Mouse (Mus musculus): ENCODE data around the gene Tex13c2.

Gene Tex13c2

DNA sequence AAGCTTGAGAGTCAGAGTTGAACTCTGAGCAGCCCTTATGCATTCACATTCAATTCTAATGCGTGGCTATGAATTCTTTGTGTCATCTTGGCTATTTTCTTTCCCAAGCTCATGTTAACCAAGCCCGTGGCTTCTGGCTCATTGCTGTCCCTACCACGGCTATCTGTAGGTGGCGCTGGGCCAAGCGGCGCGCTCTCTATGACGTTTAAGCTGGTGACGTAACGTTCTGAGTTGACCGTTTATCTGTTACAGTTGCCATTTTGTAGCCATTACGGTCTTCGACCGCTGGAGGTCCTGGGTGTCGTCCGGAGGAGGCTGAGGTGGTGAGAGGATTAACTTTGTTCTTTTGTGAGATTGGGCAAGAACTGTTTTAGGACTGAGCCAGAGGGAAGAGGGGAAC, at the start of gene Tex13c2:
Gene Tex13c2, plus strand, starts transcription at position 246 of the 400 bp plus-strand sequence.
- no peak for DNase-seq (ENCODE audit: low read depth in 2 of 2, low spot score in 2 of 2)

DNA sequence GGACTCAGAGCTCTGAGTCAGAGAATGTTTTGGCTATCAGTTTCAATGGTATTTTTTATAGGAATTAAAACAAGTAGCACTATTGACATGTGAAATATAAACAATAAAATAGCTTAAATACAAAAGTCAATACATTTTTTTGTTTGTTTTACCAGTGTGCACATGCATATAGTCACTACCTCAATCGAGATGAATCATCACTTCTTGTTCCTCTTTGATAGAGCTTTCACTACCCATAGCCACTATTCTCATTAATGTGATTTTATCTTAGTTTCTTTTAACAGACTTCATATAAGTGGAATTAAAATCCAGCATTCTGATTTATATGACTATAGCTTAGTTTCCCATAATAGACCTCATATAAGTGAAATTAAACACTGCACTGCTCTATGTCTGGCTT, 39.2 kb upstream of the Tex13c2 start:
- DNase-seq (ENCODE audit: low read depth in 2 of 2, low spot score in 2 of 2), result no peak

- DNase-seq (ENCODE audit: low read depth in 2 of 2, low spot score in 2 of 2), result no peak
Measured at GRCm38 (mm10) chrX:42453001-42453400, 36.5 kb upstream of the Tex13c2 start.

DNA sequence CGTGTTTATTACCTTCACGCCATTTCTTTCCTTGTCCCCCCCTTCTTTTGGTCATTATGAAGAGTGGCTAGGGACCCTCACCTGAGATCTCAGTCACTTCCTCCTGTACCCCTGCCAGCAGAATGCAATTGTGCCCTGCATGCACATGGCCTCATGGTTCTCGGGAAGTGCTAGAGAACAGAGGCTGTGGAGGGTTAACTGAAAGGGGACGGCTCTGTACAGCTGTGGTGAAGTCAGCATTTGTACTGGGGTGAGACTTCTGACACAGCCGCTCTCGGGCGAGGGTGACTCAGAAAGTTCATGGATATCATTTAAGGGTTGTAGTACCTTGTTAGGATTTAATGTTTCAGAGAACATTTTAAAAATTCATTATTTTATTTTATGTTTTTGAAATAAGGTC, 35.0 kb upstream of the Tex13c2 start:
- no peak for DNase-seq (ENCODE audit: low read depth in 2 of 2, low spot score in 2 of 2)

GRCm38 (mm10) chrX:42490336-42490735, 845 bp downstream of the Tex13c2 start:
- DNase-seq (ENCODE audit: low read depth in 2 of 2, low spot score in 2 of 2), result no peak

DNA sequence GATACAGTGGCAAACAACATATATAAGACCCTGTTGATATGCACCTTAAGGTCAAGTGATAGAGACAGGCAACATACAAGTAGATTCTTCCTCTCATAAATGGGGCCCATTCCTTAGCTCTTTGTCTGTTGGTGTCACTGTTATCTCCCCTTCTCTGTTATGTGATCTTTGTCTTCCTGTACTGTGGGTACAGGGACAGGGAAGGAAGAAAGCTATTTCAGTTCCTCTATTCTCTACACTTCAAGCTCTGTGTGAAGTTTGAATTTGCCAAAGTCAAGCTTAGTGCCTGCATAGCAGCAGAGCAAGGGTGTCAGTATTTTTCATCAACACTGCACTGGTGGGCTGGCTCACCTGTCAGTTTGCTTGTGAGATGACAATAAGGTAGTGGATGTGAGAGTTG, 11.0 kb downstream of the Tex13c2 start:
- DNase-seq (ENCODE audit: low read depth in 2 of 2, low spot score in 2 of 2), result no peak

DNA sequence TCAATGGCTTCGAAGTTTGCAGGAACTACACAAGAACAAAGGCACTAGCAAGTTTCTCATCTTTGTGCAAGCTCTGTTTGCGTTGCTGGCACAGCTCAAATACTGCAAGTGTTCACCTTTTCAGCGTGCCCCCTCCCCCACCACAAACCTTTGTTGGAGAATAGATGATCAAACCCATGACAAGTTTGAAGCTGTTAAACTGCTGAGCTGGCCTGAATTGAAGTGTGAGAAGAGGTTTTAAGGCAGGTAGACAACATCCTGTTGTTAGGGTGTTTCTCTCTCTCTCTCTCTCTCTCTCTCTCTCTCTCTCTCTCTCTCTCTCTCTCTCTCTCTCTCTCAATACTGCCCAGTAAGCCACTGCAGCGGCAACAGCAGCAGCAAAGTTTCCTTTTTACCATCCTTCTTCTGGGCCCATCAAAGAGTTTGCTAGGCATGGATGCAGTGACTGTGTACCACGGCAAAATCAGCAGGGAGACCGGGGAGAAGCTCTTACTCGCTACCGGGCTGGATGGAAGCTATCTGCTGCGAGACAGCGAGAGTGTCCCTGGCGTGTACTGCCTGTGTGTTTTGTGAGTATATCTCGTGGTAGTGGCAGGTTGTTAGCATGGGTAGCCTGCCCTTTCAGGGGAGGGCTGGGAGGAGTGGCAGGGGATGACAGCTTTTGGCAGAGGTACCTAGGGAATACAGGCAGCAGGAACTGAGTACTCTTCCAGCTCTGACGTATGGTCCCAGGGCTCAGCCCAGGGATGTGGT, 13.0 kb downstream of the Tex13c2 start, which contains the start of gene Sh2d1a:
Gene Sh2d1a, plus strand, starts transcription at position 163 of the 753 bp plus-strand sequence.
- peak; percentile 19 to 43 for DNase-seq (ENCODE audit: low read depth in 2 of 2, low spot score in 2 of 2)

- no peak for DNase-seq (ENCODE audit: low read depth in 2 of 2, low spot score in 2 of 2)
Measured at GRCm38 (mm10) chrX:42511105-42511504, 21.6 kb downstream of the Tex13c2 start.

DNA sequence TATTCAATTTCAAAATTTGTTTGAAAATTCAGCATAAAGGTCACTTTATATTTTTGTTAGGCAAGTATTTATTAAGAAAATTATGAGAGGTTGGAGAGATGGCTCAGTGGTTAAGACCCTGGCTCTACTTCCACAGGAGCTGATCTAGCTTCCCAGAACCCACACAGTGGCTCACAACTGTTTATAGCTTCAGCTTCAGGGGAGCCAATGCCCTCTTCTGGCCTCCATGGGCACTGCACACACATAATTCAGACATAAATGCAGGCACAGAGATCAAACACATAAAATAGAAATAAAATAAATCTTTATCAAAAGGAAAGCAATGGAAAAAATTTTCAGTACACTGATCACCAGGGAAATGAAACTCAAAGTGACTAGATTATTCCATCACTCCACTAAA, 23.1 kb downstream of the Tex13c2 start:
- DNase-seq (ENCODE audit: low read depth in 2 of 2, low spot score in 2 of 2), result peak in 1 of 2 experiments; percentile 39

DNA sequence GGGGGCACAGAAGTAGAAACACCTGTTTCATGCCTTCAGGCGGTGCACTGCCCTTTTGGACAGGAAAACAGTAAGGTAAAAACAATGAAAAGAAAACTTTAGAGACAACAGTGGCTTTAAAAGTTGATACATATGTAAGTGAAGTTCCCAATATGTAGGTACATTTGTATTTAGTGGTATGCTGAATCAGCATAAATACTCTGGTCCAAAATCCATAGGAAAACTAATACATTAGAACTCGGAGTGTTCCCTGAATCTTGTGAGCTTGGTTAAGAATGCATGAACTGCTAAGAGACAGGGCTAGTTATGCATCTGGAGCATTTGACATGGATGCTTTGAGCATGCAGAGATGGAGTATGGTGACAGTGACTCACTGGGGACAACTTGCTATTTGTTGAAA, 33.4 kb downstream of the Tex13c2 start:
- no peak for DNase-seq (ENCODE audit: low read depth in 2 of 2, low spot score in 2 of 2)

DNA sequence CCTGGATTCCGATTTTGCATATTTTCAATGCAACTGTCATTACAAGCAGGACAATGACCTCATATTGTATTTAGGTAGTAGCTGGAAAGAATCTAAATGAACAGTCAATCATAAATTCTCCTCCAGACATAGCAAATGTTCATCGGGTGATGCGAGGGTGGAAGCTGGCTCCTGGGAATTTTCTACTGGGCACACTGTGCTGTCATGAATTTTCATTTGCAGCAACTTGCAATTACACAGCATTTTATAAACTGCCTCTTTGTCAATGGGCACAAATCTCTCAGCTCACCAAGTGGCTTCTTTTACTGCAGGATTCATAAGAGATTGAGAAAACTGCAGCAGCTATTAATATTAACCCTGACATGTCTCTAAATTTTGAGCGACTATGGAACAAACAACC, 41.2 kb downstream of the Tex13c2 start:
- no peak for DNase-seq (ENCODE audit: low read depth in 2 of 2, low spot score in 2 of 2)

DNA sequence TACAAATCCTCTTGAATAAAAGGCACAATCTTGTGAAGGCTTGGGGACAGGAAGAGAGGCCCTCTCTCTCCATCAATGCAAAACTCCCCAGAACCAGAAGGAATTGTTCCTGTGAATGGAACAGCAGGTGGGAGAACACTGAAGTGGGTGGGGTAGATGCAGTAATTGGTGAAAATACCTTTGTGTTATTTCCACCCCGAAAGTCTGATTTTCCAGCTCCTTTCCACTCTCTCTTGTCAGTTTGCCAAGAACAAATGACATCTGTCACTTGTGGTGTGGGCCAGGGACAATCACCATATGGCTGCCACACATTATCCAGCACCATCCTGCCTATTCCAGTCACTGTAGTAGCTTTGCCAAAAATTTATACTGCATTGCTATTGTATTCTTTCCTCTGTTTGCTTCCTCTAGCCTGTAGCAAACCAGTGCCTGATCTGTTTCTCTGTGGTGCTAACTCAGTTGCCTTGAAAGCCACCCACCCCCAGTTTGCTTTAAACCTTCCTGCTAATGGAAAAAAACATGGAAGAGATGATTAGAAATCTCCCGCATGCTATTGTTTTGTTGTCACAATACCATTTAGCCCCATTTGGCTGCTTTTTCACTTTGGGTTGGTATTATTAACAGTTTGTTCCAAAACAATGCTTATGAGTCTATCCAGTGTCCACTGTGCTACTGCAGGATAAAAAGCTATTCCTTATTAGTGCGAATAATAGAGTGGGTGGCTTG, 50.7 kb downstream of the Tex13c2 start:
- DNase-seq (ENCODE audit: low read depth in 2 of 2, low spot score in 2 of 2), result no peak

DNA sequence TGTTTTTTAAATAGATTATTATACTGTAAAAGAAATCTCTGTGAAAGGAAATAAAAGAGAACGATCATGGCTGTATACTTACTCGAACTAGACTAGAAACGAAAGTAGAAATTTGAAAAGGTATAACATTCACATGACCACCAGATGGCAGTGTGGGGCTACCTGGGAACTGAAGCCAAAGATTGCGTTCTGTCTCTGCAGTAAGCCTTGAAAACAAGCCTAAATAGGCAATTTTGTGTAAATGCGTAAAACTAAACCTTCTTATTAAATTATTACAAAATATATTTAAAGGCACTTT, 51.2 kb downstream of the Tex13c2 start:
- peak; percentile 48 to 74 for DNase-seq (ENCODE audit: low read depth in 2 of 2, low spot score in 2 of 2)
